Mouse (Mus musculus) testis, adult 2 months (tissue): ENCODE data around the gene Src. TPM values are rescaled to one million over a fixed set of nuclear protein-coding genes. Genes with fewer than 3 reads are reported as not detected.
"Not testable (repeated sequence)": the region's sequence is repeated elsewhere in the genome, so short reads cannot be mapped to it uniquely, and the experiment has no call there.

Experiments used
- H3K27ac ChIP-seq: fragments of 200-500 bp; 2 replicates; pipeline ENCODE4 v1.5.1; 2012; ENCODE audit warnings: low read depth, low read length; ENCODE audit not compliant: control insufficient read depth, insufficient read depth
- H3K27me3 ChIP-seq: fragments of 200-500 bp; 2 replicates; pipeline ENCODE4 v1.6.1; 2012; ENCODE audit warnings: mild to moderate bottlenecking, low read length, moderate library complexity; ENCODE audit not compliant: control insufficient read depth, insufficient read depth
- H3K36me3 ChIP-seq: fragments of 200-500 bp; 2 replicates; pipeline ENCODE4 v1.6.1; 2012; ENCODE audit warnings: mild to moderate bottlenecking, low read length; ENCODE audit not compliant: control insufficient read depth, insufficient read depth
- H3K4me1 ChIP-seq: fragments of 200-500 bp; 2 replicates; pipeline ENCODE4 v1.6.1; 2012; ENCODE audit warnings: low read length; ENCODE audit not compliant: control insufficient read depth, insufficient read depth
- H3K4me3 ChIP-seq: fragments of 200-500 bp; 2 replicates; pipeline ENCODE4 v1.5.1; 2012; ENCODE audit warnings: low read depth, mild to moderate bottlenecking, low read length, moderate library complexity, mixed read lengths; ENCODE audit not compliant: control insufficient read depth
- CTCF ChIP-seq: fragments of 200-500 bp; IDR thresholded peaks from 2 replicates; pipeline ENCODE4 v1.5.1; 2012; ENCODE audit warnings: low read depth, mild to moderate bottlenecking, inconsistent platforms, low read length, moderate library complexity; ENCODE audit not compliant: control insufficient read depth, insufficient read depth, insufficient replicate concordance
- POLR2A ChIP-seq: fragments of 200-500 bp; IDR thresholded peaks from 2 replicates; pipeline ENCODE4 v1.6.1; 2012; ENCODE audit warnings: low read depth, mild to moderate bottlenecking, inconsistent platforms, low read length, moderate library complexity; ENCODE audit not compliant: control insufficient read depth
- polyA plus RNA-seq: library from polyadenylated mRNA; depleted of rRNA; stranded (reverse); fragments of >200 nt; gene quantifications from 2 replicates; pipeline ENCODE4 v1.2.3, GENCODE M21; 2012; rRNA removed

Src gene
- polyA plus RNA-seq: 8.7 and 9.3 TPM in 2 replicates

DNA sequence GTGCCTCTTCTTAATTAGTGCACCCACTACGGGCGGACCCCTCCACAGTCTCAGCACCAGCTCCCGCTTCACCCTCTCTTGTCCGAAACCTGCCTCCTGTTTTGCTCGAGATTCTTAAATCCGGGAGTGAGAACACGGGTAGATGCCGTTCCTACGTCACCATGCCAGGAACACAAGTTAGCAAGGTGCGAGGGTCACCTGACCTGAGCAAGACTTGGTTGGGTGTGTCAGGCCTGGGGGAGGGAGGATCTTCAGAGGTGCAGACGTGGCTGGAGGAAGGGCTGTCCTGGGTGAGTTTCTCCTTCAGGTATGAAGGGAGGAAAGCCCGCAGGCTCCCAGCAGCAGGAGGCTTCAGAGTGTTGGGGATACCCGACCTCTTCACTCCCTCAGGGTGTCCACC lies at the start of gene Src:
TSS of gene Src (plus strand) at position 239 of the 400 bp plus-strand sequence.
- Histone ChIP-seq H3K27ac (no peak within 1 kb of the TSS), H3K4me3 (no peak within 1 kb of the TSS)

DNA sequence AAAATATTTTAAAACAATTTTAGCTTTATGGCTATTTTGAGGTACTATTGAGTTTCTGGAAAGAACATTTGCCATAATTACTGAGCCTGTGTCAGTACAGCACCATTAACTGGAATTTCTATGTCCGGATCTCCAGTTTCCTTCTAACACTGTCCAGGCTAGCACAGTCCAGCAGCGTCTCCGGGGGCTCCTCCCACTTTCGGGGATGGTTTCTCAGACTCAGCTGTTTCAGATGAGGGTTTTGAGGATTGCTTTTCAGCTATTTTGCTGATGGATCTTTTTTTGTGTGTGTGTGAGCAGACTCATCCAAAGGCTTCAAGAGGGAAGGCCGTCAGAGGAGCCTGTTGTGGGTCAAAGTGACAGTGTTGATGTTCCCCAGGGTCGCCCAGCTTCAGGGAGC lies 46.5 kb upstream of the Src start:
- Histone ChIP-seq H3K27me3 (no peaks in the 10 kb centered on the region), H3K4me3 (no peak overlapping the region), H3K4me1 (peaks cover 16% of the 10 kb centered on the region), H3K27ac (no peak overlapping the region), H3K36me3 (no peaks in the 10 kb centered on the region)
- no peak for TF ChIP-seq CTCF
- no peak for TF ChIP-seq POLR2A

More for the DNA sequence above, at the start of gene Src:
- TF ChIP-seq POLR2A: no peak
- no peak for TF ChIP-seq CTCF
- peaks cover 19% of the 10 kb centered on the region for H3K4me1 ChIP-seq
- no peaks in the 10 kb centered on the region for H3K36me3 ChIP-seq
- no peaks in the 10 kb centered on the region for H3K27me3 ChIP-seq

DNA sequence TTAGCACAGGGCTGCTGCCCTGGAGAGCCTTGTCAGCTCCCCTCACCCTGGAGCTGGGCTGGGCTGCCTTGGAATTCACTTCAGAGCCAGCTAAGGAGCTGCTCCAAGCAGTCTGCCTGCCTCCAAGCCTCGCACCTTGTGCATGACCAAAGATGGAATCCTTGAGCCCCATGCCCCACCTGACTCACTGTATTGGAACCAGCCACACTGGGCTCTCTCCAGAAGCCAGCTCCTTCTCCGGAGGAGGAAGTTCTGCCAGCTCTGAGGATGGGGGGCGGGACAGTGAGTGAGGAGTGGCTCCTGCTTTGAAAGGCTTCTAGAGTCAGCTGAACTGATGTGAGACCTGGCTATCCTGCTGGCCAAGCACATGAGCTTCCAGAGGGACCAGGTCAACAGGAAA lies 44.6 kb upstream of the Src start:
- TF ChIP-seq POLR2A (no peak), CTCF (no peak)
- no peaks in the 10 kb centered on the region for H3K27me3 ChIP-seq
- H3K4me1 ChIP-seq: peaks cover 14% of the 10 kb centered on the region
- H3K36me3 ChIP-seq: no peaks in the 10 kb centered on the region
- H3K4me3 ChIP-seq: no peak overlapping the region
- peak overlapping the region; percentile 43 for H3K27ac ChIP-seq

DNA sequence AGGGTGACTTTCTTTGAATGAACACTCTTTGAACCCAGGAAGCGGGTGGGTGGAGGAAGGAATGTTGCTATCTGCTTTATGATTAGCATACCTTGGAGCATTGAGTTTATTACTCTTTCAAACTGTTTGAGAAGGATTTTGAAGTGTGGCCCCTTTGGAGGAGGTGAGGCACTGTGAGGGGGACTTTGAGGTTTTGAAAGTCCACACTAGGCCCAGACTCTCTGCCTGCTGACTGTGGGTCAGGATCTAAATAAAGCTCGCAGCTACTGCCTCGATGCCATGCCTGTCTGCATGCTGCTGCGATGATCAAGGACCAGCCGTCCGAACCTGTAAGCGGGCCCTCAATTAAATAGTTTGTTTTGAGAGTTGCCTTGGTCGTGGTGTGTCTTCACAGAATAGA lies 43.2 kb upstream of the Src start:
- H3K27ac ChIP-seq: no peak overlapping the region

DNA sequence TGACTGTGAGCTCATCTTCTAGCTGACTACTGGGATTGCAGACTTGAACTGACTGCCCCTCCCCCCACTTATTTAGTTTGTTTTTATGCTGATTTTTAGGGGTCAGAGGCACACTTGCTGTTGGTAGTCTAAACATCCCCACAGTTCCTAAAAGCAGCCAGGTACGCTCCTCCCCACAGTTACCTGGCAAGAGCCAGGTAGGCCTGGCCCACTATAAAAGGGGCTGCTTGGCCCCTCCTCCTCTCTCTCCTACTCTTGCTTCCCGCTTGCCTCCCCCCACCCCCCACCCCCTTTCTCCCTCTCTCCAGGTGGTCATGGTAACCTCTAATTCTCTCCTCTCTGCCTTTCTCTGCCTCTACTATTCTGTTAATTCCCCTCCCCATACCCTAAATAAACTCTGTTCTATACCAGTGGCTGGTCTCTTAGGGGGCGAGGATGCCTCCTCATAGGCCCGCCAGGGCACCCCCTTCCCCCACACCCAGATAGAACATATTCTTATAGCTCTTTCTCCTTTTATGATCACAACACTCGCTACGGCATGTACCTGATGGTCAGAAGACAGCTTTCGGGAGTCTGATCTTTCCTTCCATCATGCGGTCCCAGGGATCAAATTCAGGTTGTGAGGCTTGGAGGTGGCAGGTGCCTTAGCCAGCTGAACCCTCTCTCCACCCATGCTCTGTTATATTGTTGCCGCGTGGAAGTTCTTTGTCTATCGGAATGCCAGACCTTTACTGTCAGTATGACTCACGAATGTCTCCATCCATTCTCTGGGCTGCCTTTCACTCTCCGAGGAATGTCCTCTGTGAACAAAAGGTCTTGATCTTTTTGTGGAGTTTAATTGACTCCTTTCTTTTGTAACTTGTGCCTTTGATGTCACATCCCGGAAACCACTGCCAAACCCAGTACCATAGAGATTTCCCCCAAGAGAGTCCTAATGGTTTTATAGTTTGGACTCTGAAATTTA lies 42.2 kb upstream of the Src start:
- Histone ChIP-seq H3K27ac (no peak overlapping the region), H3K27me3 (no peaks in the 10 kb centered on the region), H3K4me3 (peak overlapping the region; percentile 10), H3K36me3 (no peaks in the 10 kb centered on the region), H3K4me1 (peaks cover 14% of the 10 kb centered on the region)
- TF ChIP-seq CTCF (no peak), POLR2A (no peak)

More for the DNA sequence above, 43.2 kb upstream of the Src start:
- H3K4me1 ChIP-seq: peaks cover 14% of the 10 kb centered on the region
- no peak overlapping the region for H3K4me3 ChIP-seq
- H3K27me3 ChIP-seq: no peaks in the 10 kb centered on the region
- H3K36me3 ChIP-seq: no peaks in the 10 kb centered on the region
- TF ChIP-seq POLR2A: no peak
- TF ChIP-seq CTCF: no peak

DNA sequence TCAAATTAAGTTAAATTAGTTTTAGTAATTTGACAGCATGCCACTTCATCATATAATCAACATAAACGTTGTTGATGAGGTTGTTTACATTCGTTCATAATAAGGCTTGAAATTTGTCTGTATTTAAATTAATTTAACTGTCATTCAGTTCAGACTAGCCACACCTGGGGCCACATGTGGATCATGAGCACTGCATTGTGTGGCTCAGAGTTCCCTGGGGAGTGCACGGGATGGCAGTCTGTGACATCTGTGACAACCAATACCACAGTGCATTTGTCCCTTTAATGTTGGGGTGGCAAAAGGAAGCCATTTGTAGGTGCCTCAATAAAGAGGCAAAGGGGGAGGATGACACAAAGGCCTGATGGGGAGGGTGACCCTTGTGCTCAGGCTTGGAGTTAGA lies 41.2 kb upstream of the Src start:
- Histone ChIP-seq H3K4me3 (no peak overlapping the region), H3K4me1 (peaks cover 14% of the 10 kb centered on the region), H3K27me3 (no peaks in the 10 kb centered on the region), H3K27ac (no peak overlapping the region), H3K36me3 (no peaks in the 10 kb centered on the region)
- TF ChIP-seq POLR2A (no peak), CTCF (no peak)

DNA sequence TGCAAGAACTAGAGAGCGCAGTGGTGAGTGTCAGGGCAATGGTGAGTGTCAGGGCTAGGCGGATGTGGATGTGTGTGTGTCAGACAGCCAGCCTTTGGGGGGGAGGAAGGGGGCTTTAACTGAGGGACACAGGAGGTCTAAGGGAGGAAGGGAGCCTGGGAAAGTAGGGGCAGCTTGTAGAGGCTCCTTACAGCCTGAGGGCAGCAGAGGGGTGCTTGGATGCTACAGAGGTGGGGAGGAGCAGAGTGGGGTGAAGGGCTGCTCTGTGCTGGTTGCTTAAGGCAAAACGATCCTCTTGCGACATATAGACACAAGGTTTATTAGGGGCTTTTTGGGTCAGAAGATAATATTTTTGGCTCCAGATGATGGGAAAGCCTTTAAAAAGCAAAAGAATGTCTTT lies 33.4 kb upstream of the Src start:
- Histone ChIP-seq H3K27ac (no peak overlapping the region), H3K27me3 (no peaks in the 10 kb centered on the region), H3K36me3 (no peaks in the 10 kb centered on the region), H3K4me1 (peaks cover 3% of the 10 kb centered on the region), H3K4me3 (no peak overlapping the region)
- TF ChIP-seq CTCF (no peak), POLR2A (no peak)

DNA sequence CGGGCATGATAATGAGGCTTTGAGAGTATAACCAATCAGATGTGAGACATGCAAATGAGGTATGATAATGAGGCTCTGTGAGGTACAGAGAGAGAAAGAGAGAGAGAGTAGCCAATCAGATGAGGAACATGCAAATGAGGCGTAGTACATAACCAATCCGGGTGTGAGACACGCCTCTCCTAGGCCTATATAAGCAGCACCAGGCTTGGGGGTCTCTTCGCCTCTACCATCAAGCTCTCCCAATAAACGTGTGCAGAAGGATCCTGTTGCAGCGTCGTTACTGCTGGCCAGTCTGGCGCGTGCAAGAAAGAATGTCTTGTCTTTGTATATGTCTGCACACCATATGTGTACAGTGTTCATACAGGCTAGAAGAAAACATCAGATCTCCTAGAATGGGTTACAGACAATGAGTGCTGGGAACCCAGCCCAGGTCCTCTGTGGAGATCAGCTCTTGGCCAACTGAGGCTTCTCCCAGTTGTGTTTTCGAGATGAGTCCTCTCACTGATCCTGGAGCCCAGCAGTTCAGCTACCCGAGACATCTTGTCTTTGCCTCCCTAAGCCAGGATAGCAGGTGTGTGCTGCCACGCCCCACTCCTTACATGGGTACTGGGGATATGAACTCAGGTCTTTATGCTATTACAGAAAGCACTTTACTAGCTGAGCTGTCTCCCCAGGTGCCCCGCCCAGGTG lies 29.2 kb upstream of the Src start:
- not testable (repeated sequence) for H3K36me3 ChIP-seq, H3K27ac ChIP-seq, H3K4me1 ChIP-seq, H3K4me3 ChIP-seq, H3K27me3 ChIP-seq
